Mouse (Mus musculus) brain, embryonic 14.5 days (tissue): ENCODE measurements at regions not wholly inside any gene's neighbourhood (a gene's known extent, or its start where the extent isn't known, plus 50 kb on each side); places are given as distances from the start of the nearest gene placed in this dataset.

Experiments used
- DNase-seq: peaks from one replicate; pipeline ENCODE4 v3.0.0-alpha.2; 2011; ENCODE audit warnings: low read depth
- CTCF ChIP-seq: fragments of 200-500 bp; IDR thresholded peaks from 2 replicates; pipeline ENCODE4 v1.5.1; 2012; ENCODE audit warnings: inconsistent platforms, mild to moderate bottlenecking, moderate library complexity, borderline replicate concordance; ENCODE audit not compliant: insufficient read depth, insufficient read length; ENCODE audit errors: extremely low read depth
- POLR2A ChIP-seq: fragments of 200-500 bp; IDR thresholded peaks from 2 replicates; pipeline ENCODE4 v1.6.1; 2012; ENCODE audit warnings: mild to moderate bottlenecking, inconsistent platforms, borderline replicate concordance; ENCODE audit not compliant: poor library complexity, insufficient read depth, insufficient read length, severe bottlenecking; ENCODE audit errors: extremely low read depth

DNA sequence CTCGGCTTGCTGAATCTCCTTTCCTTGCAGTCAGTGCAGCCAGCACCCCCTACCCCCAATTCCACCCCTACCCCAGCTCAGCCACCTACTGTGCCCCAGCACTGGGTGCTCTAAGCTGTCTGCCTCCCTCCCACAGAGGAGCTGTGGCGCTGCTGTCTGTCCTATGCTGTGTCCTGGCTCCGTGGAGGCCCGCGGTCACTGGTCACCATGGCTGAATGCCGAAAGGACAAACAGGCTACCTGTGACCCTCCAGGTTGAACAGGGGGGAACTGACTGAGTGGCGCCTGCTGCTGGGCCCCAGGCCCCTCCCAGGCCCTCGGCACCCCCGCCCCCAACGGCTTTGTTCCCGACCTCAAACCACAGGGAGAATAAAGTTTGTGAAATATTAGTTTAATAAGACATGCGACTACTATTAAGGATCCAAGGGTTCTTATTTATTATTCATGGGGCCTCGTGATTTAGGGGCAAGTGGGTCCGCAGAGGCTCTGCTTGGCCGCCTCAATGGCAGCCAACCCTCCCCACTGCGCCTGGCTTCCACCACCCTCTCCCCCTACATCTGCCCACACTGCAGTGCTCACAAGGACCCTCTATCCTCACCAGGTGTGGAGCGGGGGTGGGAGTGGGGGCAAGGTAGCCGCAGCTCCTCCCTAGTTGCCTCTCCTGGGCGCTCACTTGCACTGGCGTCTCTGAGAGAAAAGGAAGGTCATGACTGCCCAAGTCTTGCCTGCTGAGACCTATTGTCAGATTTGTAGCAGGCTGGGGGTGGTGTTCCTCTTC lies 90.0 kb upstream of the Mvb12b start:
- no peak for TF ChIP-seq POLR2A
- no peak for DNase-seq

DNA sequence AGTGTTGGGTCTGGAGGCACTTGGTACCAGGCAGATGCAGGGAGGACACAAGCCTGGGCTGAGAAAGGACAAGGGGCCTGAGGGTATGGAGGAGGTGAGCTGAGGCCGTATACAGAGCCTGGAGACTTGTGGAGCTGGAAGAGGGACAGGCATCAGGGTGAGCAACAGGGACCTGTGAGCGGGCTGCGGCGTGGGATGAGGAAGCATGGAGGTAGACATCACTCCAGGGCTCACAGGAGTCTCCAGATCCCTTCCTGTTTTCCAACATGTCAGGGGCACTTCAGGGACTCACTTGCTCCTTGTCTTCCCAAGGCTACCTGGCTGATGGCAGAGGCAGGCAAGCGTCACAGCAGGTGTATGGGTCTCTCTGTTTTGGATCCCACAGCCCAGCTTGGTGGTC lies 89.4 kb upstream of the Mvb12b start:
- DNase-seq, result no peak
- no peak for TF ChIP-seq CTCF
- TF ChIP-seq POLR2A, result no peak

DNA sequence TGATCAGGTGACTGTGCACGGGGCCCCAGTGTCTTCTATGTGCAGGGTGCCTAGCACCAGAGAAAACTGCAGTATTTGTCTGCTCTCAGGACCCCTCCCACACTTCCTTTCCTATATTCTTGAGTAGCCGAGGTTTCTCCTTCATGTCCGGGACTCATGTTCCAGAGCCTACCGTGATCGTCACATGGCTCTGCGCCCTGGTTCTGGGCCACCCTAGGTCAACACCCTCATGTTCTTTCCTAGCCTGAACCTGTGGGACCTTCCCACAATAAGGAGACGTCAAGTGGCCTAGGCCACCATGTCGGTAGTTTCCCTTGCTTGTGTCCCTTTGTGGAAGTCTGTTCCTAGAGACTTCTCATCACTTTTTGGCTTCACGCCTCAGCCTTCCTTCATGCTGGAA lies 88.4 kb upstream of the Mvb12b start:
- DNase-seq, result no peak
- TF ChIP-seq CTCF (no peak), POLR2A (no peak)

GRCm38 (mm10) chr2:33975423-33976127 lies 87.8 kb upstream of the Mvb12b start:
- peak; percentile 42 for DNase-seq

DNA sequence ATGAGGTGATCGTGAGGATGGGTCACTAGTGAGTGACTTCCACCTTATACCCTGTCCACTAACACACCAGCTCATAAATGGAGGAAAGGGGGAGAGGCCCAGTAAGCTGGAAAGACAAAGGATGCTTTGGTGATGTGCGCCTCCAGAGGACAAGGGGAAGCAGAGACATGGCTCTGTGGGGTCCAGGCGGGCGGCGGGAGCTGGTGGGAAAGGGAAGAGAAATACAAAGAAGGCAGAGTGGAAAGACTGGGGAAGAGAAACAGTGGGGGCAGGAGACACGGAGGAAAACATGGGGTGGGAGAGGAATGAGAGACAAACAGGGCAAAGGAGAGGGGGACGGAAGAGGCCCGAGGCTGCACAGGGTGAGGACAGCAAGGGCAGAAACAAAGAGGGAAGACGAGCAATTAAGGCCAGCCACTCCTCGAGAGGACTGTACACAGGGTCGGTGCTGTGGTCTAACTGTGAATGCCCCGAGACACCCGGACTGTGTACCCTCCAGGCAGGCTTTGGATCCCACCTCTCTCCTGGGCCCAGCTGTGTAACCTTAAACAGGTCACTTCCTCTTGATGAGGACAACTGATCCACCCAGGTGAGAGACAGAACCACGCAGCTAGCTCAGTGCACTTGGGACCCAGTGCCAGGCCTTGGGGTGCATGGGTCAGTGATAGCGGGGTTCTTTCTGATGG lies 87.1 kb upstream of the Mvb12b start:
- peak; percentile 47 for DNase-seq
- TF ChIP-seq CTCF (peak; percentile 12; the same call in 1 of the 2 replicates), POLR2A (no peak)

More at GRCm38 (mm10) chr2:33975423-33976127, 87.8 kb upstream of the Mvb12b start:
- TF ChIP-seq CTCF (no peak), POLR2A (no peak)

DNA sequence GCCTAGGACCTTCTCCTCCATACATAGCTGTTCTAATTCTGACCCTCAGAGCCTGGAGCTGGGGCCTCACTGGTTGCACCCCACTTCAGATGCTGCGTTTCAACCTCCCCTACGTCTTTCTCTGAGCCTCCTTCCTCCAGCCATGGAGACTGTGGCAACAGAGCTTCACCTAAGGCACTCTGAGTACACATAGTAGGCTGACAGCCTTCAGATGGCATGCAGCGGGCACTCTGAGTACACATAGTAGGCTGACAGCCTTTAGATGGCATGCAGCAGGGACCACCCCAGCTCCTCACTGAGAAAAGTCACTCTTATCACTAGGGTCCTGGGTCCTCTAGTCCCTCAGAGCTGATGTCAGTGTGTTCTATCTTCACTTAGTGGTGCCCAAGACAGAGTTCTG lies 86.3 kb upstream of the Mvb12b start:
- TF ChIP-seq POLR2A (no peak), CTCF (no peak)
- no peak for DNase-seq

DNA sequence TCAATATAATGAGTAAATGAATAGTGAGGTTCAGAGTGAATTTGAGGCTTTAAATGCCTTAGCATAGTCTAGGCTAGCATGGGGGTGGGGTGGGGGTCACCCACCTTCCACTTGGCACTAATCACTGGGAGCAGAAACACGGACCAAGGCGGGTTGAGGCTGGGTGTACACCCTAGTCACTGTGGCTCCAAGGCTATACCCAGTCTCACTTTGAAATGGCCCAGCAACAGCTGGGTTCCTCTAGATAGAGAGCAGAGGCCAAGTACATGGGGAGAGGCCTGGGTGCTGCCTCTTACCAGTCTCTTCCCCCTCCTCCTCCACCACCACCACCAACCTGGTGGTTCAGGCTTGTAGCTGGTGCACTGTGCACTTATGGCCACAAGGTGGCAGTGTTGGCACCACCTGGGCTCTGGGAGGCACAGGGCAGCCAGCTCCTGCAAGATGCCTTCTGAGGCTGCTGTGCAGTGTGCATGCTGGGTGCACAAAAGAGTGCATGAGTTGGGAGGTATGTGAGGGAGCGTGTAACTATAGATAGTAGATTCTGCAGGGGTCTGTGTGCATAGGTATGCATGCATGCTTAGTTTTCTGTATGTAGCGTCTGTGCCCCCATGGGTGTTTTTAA lies 85.6 kb upstream of the Mvb12b start:
- DNase-seq, result peak; percentile 93
- TF ChIP-seq CTCF (peak; percentile 99), POLR2A (no peak)

- peak; percentile 92 for DNase-seq
- TF ChIP-seq POLR2A (no peak), CTCF (no peak)
Observed at GRCm38 (mm10) chr2:33966984-33967421, 79.3 kb upstream of the Mvb12b start.

DNA sequence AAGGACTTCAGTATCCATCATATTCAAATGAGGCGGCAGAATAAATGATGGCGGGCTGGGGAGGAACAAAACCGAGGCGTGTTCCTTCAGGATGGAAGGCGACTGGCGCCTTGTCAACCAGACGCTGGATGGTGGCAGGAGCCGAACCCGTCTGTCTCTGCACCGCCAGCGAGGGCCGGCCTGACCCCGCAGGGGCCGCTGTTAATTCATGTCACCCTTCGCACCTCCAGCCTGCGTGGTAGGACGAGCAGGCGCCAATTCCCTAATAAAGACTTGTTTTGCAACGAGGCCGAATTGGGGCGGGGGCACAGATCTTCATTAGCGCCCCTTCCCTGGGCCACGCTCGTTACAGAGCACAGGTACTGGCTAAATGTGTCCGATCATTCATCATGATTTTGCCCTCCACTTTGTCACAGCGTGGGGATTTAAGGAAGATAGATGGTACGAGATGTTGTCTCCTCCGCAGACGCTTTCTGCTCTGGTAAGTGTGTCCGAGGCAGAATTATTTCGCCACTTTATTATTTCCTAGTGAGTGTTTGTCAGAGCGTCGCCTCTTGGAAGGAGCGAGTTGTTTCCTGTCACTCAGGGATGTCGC lies 78.7 kb upstream of the Mvb12b start:
- DNase-seq, result peak; percentile 88
- no peak for TF ChIP-seq CTCF
- TF ChIP-seq POLR2A, result no peak

DNA sequence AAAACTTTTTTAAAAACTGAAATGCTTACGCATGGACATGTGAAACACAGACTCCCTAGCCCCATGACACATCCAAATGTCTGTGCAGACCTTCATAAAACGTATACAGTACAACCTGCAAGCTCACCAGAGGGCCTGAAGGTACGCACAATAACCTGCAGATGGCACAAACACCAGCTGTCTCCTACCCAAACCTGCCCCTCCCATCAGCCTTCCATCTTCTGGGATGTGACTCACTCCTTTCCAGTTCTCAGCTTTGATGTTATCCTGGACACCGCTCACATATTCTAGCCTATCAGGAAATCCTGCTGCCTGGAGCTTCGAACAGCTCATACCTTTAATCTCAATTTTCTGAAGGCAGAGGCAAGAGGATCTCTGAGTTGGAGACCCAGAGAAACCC lies 76.3 kb upstream of the Mvb12b start:
- peak; percentile 27 for DNase-seq
- TF ChIP-seq CTCF (no peak), POLR2A (no peak)
